Mouse (Mus musculus) liver, postnatal 0 days (tissue): Measurements from ENCODE around the gene Gse1.

Experiments used
- CTCF ChIP-seq: sonication (generic); IDR thresholded peaks from 2 replicates; pipeline ENCODE4 v1.5.1; 2016; ENCODE audit warnings: antibody characterized with exemption, low read depth
- EP300 ChIP-seq: IDR thresholded peaks from 2 replicates; pipeline ENCODE4 v1.6.1; 2016; ENCODE audit warnings: antibody characterized with exemption, low read depth, mild to moderate bottlenecking

GRCm38 (mm10) chr8:120308131-120308530, 79.9 kb downstream of the Gse1 start:
- TF ChIP-seq CTCF (no peak), EP300 (no peak)
